Mouse (Mus musculus): Measurements from ENCODE around the gene Krt28.

DNA sequence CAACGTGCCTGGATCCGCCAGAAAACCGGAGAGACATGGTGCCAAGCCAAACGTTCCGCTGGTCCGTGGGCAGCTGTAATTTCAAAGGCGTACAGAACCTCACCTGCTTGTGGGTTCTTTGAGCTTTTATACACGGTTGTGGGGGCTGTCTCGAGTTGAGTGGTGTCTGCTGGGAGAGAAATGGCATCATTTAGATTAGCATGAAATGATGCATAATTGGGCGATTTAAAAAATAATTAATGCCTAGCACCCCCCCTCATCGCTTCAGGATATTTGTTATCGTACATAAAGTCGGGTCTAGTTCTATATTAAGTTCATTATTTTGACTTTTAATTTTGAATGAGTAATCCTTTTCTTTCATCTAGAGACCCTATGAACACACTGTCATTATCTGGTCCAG is at the start of gene Krt28:
- TF ChIP-seq POLR2A (IDR thresholded peaks at IDR 0.05; ENCODE audit: borderline replicate concordance, control insufficient read depth, low read depth, low read length) (no peak), CTCF (IDR thresholded peaks at IDR 0.05; ENCODE audit: control insufficient read depth, insufficient read depth, low read length) (no peak)
